Mouse (Mus musculus) cerebellum, adult 2 months (tissue): Measurements from ENCODE around the gene Fam110c.

ENCODE experiments used
- CTCF ChIP-seq: fragments of 200-500 bp; IDR thresholded peaks from 2 replicates; pipeline ENCODE4 v1.5.1; 2011; ENCODE audit warnings: low read depth, mild to moderate bottlenecking, control low read depth, low read length, moderate library complexity, borderline replicate concordance; ENCODE audit not compliant: insufficient read depth
- POLR2A ChIP-seq: fragments of 200-500 bp; IDR thresholded peaks from 2 replicates; pipeline ENCODE4 v1.6.1; 2011; ENCODE audit warnings: low read length, control low read depth, borderline replicate concordance; ENCODE audit not compliant: insufficient read depth

GRCm38 (mm10) chr12:31077020-31077419 is 3.4 kb downstream of the Fam110c start:
- TF ChIP-seq POLR2A (no peak), CTCF (no peak)
